Mouse (Mus musculus) adipocyte (in vitro differentiated cells): ENCODE results near the gene Comp.

Experiments
- DNase-seq: peaks from one replicate; pipeline ENCODE4 v3.0.0-alpha.2; 2016; ENCODE audit warnings: low spot score

Comp gene

DNA sequence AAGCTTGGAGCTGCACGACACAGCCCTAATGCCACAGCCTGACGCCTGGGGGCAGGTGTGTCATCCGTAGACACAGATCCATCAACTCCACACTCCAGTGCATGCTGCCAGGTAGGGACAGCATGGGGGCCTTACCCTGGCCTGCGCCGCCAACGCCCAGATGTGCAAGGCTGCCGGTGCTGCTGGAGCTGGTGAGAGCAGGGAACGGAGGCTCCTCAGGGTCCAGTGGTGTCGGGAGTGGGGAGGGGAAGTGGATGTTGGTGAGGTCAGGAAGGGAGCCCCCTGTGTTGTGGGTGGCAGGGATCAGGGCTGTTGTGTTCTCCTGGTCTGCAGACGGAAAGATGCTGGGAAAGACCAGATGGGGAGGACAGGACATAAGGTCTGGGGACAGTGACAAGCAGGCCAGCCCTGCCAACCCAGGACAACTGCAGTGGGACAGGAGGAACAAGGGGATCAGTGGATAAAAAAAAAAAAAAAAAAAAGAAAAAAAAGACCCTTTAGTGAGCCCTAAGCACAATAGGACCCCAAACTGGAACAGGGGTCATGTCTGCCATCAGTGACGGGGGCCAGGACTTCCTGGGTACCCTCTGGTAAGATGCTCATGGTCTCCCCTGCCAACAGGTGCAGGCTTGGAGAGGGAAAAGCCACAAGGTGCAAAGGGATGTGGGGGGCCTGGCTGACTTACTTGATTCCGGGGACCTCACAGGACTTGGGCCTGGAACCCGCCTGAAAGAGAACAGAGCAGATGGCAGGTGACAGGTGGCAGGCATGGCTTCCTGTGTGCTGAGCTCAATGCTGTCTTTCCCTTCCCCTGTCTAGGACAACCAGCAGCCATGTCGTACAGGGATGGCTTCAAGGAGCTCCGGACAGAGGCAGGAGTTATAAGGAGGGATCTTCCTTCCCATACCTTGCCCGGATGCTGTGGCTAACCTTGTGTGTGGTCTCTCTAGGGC is 24.5 kb downstream of the Comp start:
- DNase-seq, result no peak

DNA sequence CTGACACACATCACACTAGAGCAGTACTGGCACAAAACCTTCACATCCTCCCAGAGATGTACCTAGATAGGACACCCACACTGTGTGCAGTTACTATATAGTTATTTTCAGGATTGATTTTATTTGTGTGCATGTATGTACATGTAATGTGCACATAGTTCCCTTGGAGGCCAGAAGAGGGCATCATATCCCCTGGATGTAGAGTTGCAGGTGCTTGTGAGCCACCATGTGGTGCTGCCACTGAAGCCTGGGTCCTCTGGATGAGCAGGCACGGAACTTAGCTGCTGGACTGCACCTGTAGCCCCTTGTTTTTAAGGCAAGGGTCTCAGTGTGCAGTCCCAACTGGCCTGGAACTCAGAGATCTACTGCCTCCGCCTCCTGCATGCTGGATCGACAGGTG is 30.9 kb downstream of the Comp start:
- DNase-seq, result no peak

DNA sequence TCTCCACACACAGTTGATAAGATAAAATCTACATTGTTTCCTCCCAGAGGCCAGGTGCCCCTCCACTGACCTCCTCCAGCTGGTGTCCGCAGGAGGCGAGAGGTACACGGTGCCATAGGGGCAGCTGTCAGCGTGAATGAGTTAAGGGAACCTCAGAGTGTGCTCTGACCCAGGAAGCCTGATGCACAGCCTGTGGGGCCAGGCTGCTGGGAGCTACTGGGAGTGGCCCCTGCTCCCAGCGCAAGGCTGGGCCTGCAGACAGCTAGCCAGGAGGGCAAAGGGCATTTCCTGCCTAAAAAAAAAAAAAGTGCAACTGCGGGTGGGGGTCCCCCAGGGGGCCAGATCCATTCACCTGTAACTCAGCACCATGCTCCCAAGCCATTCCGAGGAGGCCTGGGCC is 31.8 kb downstream of the Comp start:
- no peak for DNase-seq

DNA sequence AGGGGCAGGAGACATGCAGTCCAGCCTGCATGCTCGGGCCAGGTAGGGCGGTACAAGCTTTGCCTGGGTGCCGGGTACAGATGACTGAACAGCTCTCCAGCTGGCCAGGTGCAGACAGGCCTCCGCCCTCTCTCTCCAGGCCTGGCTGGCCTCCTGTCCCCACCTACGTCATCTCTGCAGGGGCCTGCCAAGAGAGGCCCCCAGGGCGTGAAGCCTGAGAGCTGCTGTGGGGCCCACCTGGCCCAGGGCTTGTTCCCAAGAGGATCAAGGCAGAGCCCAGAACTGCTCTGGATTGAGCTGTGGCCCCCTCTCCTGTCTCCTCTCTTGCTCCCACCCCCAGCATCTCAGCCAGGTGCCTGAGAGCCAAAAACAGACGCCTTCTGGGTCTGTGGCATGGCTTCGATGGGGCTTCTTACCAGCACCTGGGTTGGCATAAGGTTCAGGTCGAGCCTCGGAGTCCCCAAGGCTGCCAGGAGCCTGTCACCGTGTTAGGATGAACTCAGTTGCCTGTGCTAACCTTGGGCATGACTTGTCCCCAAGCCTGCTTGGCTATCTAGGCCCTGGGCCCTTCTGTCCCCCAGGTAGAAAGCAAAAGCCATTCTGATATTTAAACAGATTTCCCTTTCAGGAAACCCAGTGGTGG is 33.2 kb downstream of the Comp start:
- no peak for DNase-seq

DNA sequence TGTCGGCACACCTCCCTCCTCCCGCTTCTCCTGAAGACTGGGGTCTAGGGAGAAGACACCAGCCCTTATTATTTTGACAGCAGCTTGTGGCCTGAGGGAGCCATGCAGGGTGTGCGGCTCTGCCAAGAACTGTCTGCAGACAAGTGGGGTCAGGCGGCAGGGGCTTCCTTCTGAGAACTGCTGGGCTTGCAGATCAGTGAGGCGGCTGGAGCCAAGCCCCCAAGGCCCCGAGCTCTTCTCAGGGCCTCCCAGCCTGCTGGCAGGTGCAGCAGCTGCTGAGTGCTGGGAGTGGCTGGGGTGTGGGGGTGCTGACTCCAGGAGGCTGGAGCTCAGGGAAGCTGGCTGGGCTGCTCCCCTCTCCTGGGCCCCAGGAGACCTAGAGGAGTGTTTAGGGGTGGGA is 34.9 kb downstream of the Comp start:
- DNase-seq, result no peak

DNA sequence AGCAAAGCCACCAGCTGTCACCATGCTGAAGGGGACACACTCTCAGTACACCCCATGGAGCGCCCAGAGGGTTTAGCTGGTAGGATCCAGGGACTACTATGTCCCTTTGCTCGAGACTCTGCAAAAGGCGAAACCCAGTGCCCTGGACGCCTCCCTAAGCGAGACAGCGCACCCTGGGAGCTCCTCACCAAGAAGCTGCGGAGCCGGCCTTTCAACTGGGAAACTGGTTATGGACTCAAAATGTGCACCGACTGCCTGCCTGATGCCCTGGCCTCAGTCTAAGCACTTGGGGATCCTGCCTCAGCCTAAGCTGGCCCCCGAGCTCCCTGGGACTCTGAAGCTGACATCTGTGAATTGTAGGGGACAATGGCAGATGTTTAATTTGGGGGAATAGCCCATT is 35.7 kb downstream of the Comp start:
- no peak for DNase-seq

DNA sequence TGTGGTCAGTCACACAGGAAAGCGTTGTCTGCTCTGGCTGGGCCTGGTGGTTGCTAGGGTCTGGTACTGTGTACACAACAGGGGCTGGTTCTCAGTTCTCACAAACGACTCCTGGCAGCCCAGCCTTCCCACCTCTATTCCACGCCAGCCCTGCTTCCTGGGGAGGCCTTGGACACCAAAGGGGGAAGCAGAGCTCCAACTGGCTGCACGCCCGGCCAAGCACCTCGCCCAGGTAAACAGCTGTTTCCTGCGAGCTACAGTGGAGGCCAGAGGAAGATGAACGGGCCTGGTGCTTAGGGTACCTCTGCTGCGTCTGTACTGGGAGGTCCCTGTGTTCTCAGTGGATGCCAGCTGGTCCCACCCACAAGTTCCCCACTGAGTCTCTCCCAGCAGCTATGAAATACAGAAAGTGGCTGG is 36.1 kb downstream of the Comp start:
- DNase-seq, result no peak

DNA sequence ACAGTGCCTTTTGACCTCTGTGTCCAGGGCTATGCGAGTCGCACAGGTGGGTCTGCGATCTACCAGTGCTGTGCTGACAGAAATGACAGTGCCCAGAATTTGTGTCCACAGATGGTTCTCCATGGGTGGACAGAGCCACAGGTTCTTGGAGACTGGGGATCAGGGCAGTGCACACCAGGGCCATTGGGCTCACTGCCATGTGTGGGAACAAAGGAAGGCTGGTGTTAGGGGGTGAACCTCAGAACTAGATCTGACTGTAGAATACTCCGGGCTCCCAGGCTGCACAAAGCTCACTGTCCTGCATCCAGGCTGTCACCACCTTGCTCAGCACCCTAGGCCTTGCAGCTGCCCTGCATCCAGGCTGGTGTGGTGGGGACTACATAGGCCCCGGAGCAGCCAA is 36.9 kb downstream of the Comp start:
- DNase-seq, result no peak

DNA sequence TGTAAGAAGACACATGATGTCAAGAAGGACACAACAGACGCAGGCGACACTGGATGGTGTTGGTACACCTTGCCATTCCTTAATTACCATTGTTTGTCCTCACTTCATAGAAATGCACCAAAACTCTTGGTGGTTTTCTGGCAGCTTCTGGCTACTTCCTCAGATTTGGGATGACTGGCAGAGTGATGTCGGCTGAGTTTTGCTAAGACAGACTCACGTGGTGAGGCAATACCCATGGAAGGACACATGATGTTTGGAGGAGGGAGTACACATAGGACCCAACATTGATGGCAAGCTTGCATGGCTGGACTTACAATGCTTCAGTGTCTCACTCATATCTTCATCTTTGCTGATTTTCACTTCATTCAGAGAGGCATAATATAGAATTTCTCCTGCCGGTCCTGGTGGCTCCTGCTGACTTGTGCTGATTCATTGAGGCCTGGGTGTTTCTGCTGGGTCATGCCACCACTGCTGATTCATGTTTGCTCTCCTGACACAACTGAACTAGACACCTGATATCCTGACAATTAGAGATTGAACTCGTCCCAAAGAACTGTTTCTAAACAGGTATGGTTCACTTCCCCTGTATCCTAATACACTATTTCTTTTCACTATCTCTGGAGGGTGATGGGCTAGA is 41.1 kb downstream of the Comp start:
- DNase-seq, result no peak

DNA sequence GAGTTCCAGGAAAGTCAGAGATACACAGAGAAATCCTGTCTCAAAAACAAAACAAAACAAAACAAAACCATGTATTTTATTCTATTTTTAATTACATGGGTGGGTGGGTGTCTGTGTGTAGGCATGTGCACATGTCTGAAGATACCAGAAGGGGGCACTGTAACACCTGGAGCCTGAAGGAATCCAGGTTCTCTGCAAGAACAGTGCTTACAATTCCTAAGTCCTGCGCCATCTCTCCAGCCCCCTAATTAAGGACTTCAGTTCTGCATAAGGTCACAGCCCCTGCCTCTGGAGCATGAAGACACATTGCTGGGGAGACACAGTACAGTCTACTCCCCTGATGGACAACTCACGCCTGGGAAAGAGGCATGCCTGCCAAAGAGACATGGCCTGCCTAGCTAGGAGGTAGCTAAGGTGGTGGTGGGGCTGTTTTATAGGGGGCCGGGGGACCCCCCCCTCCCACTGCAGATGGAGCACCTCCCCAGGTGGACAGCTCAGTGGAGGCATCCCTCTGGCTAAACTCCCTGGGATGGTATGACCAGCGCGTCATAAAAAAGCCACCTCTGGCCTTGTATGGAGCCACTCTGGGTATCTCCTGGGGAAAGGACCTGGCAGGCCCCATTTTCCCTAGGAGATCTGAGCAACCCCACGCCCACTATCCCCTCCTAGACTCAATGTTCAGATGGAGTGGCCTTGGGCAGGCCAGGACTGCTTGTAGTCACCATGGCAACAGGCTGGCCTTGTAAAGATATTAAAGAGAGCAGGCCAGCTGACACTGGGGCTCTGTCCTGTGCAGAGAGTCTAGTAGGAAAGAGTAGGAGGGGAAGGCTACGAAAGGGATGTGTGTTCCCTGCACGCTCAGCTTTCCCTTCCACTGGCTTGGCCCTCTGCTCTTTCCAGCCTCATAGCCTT is 42.4 kb downstream of the Comp start:
- DNase-seq, result no peak

DNA sequence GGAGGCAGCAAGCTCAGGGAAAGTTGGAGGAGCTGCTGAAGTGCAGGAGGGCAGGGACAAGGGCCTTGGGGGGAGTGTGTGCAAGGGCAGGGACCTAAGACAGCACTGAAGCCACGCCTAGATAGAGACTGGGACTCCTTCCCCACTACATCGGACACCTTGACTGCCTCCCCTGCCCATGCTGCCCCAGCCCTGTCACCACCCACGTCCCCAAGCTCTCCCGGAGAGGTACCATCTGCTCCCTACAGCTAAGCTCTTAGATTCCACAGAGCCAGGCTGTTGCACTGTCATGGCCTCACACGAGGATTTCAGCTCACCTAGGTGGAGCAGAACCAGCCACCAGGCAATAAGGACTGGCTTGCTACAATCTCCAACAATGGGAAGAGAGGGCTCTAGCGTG is 43.6 kb downstream of the Comp start:
- no peak for DNase-seq

DNA sequence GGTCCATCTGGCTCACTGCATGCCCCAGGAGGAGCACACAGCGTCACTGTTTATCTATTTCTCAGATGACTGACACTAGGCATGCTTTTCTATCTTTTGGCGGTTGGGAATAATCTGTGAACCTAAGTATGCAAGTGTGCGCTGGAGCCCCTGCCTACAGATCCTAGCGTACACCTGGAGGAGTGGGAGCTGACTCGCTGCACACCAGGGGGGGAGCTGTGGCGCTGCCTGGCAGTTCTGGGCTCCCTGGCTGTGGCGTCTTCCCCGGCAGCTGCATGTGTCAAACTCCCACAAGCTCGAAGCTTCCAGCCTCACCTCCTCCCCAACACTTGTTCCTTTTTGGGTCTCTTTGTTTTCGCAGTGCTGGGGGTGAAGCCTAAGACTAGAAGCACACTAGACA is 44.6 kb downstream of the Comp start:
- no peak for DNase-seq

DNA sequence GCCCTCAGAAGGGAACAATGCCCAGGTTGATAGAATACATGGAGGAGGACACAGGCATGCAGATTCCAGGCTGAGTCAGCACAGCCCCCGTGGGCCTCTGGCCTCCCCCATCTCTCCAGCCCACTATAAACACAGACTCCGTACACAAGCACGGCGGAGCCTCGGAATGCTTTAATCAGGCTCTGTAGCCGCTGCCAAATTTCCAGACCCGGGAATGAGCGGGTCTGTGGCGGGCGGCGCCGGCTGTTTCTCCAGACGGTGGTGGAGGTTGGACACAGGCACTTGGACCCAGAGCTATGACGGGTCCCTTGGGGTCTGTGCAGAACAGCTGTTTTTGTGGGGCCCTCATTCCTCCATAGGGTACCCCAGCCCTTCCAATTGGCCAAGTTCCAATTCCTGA is 45.6 kb downstream of the Comp start:
- no peak for DNase-seq

DNA sequence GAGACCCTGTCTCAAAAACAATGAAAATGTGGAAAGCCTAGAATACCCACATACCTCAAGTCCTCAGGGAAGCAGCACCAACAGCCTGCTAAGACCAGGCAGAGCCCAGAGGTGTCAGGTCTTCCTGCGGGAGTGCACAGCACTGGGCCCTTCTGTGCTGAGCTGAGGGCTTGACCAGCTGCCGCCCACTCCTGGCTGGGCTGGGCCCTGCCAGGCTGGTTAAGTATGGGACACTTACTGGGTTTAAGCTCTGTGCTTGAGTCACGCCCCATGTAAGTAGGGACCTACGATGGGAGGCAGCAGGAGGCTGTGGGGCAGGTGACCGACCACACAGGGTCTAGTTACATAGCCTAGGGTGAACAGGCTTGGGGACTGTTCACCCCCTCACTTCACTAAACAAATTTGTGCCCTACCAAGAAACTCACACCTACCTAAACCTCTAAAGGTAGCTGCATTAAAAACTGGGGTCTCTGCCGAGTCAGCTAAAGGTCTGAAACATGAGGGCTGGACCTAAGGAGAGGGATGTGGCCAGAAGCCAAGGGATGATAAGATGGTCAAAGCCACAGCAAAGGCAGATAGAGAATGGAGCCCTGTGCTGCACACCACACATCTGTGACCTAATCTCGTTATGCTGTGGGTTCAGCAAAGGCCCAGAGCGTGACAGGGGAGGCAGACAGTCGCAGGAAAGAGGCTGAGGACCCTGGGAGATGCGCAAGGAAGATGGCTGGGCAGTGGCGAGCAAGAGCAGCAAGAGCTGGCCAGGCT is 46.7 kb downstream of the Comp start:
- no peak for DNase-seq

DNA sequence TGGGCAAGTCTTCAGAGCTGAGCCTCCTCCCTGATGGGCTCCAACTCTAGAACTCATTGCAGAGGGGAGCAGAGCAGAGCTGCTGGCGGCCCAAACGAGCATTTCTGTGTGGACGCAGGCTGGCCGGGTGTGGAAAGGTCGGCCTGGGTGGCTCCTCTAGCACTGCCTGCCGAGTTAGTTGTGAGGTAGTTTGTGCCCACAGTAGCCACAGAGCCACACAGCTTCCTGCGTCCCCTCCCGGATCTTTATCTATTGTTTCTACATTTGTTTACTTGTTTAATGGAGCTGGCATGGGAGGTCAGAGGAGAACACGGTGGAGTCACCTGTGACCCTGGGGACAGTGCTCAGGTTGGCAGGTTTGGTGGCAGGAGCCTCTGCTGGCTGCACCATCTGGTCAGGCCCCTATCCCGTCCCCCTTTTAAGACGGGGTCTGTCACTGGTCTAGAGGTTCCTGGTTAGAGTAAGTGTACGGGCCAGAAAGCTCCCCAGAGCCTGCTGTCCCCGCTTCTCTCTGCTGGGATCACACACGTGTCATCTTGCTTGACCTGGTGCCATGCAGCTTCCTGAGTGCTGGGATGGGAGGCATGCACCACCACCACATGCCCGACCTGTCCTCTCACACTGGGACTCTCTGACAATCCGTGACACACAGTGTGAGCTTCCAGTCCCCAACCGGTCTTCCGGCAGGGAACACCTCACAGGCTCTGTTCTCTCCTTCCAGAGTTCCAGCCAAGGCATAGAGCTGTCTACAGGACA is 48.2 kb downstream of the Comp start:
- no peak for DNase-seq

DNA sequence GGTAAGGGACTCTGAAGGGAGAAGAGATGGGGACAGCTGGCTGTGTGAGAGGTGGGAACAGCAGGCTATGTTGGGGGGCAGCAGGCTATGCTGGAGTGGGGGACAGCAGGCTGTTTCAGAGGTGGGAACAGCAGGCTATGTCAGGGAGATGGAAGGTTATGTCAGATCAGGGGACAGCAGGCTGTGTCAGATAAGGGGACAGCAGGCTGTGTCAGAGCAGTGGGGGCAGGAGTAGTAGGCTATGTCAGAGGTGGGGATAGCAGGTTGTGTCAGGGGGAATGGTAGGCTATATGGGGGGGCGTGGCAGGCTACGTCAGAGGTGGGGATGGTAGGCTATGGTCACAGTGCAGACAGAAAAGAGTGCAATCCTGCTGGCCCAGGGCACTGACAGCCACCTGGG is 49.4 kb downstream of the Comp start:
- DNase-seq, result no peak

DNA sequence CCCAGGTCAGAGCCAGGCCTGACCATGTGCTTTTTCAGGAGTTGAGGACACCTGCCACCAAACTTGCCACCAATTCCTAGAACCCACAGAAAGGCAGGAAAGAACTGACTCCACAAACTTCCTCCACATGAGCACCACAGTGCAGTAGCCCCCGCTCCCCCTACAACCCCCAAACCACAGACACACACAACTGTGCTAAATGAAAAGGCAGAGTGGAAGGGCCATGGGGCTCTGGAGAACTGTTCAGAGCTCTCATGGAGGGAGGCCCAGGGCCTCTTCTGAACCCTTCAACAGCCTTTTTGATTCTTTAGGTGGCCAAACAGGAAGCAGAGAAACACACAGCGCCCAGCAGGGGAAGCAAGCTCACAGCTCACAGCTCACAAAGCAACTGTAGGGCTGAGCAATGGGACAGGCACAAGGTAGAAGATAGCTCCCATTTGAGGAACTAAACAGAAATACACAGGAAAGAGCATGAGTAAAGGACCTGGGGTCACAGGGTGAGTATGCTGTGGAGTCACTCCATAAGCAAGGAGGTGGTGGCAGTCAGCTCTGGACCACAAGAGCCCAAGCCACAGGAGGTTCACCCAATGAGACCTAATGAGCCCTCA is 53.0 kb downstream of the Comp start:
- no peak for DNase-seq

DNA sequence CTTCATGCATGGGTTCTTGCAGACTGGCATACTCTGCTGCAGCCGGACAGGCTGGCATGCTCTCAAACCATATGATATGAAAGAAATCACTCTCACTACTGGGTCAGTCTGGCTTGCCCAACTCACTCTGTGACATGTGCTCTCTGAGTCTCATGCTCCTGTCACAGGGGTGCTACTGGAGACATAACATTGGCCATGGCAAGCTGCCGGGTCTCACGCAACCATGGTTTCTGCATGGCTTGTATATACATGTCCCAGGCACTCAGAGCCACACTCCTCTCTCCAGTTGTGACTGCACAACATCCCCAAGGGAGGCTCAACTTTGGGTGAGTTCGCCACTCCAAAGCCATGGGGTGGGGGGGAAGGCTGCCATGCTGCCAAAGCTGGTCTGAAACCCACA is 57.9 kb downstream of the Comp start:
- no peak for DNase-seq
